Mouse (Mus musculus): ENCODE data around the gene Efna3.

- TF ChIP-seq CTCF (IDR thresholded peaks at IDR 0.05; ENCODE audit: low read depth) = no peak
- TF ChIP-seq EP300 (optimal IDR thresholded peaks at IDR 0.05) = no peak
These were observed 45.3 kb downstream of the Efna3 start for GRCm38 (mm10) chr3:89277281-89278021.

Data from stomach, postnatal 0 days (tissue).